Mouse (Mus musculus) macrophage (primary cell): ENCODE measurements around the gene Tmem184a. TPM values are rescaled to one million over a fixed set of nuclear protein-coding genes. Genes with fewer than 3 reads are reported as not detected.

Experiments used
- H3K27ac ChIP-seq: fragments of 350-480 bp; formaldehyde crosslinking; 2 replicates; pipeline ENCODE4 v1.9.0; 2021
- H3K36me3 ChIP-seq: fragments of 350-480 bp; formaldehyde crosslinking; 2 replicates; pipeline ENCODE4 v1.9.0; 2021; ENCODE audit errors: inconsistent target
- H3K4me3 ChIP-seq: fragments of 350-480 bp; formaldehyde crosslinking; 2 replicates; pipeline ENCODE4 v1.9.0; 2021; ENCODE audit errors: inconsistent target
- H3K79me2 ChIP-seq: fragments of 350-480 bp; formaldehyde crosslinking; 2 replicates; pipeline ENCODE4 v1.9.0; 2021; ENCODE audit errors: inconsistent target
- WGBS: methylation state at CpG from one replicate; pipeline ENCODE4 v1.1.7; 2026; ENCODE audit warnings: inconsistent platforms; ENCODE audit not compliant: missing documents; 5-methylcytosine and 5-hydroxymethylcytosine counted together
- polyA plus RNA-seq: library from polyadenylated mRNA; stranded (reverse); fragments of 250-400 nt; gene quantifications from 3 replicates; pipeline ENCODE4 v1.2.4, GENCODE M21; 2018; ENCODE audit warnings: inconsistent platforms
- total RNA-seq, 78 experiments: library from RNA; depleted of rRNA; stranded (reverse); fragments of 250-400 nt; gene quantifications; 1 replicate in 9 of 78; 2 replicates in 24 of 78; 3 replicates in 43 of 78; 4 replicates in 2 of 78; pipeline ENCODE4 v1.2.4; 2018; ENCODE audit warnings: inconsistent platforms in 56 of 78

Tmem184a gene
- total RNA-seq (2018; cell fraction: chromatin; rRNA removed): under 1 TPM in 1 of 26 experiments, not detected in 25; 0.21 TPM
- not detected for total RNA-seq (2018; cell fraction: cytosol; rRNA removed)
- not detected for total RNA-seq (2018; cell fraction: nucleus; rRNA removed)
- polyA plus RNA-seq: not detected in 3 replicates

DNA sequence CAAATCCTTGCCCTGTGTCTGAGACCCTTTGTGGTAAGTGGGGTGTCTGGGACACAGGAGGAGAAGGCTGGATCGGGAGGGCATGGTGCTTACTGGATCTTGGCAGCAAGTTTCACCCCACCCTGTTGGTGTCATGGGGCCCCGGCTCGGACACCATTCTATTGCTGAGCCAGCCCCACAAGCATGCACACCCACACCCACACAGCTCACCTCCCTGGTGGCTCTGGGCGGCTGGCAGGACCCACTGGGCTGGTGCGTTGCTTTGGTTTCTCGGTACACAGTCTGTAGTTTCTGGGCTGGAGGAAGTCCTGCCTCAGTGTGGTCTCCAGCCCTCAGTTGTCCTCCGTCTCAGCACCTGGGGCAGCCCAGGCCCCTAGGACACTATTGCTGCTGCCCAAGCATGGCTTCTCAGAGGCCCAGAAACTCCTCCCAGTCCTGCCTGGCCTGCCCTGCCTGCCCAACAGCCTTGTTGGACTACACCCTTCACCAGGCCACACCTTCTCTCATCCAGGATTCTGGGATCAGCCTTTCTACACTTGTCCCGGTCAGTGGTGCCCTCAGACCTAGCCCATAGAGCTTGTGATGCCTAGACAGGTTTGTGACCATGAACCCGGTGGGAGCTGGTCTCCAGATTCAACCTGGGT, at the start of gene Tmem184a:
Gene Tmem184a, minus strand, starts transcription at position 380 of the 644 bp plus-strand sequence.
- 91% methylated on average over 9 of the region's 9 CpGs for whole genome bisulfite sequencing
- H3K27ac ChIP-seq: no peak within 1 kb of the TSS
- no peaks in the 10 kb centered on the region for H3K79me2 ChIP-seq
- H3K36me3 ChIP-seq: peaks cover 28% of the 10 kb centered on the region
- H3K4me3 ChIP-seq: no peak within 1 kb of the TSS

DNA sequence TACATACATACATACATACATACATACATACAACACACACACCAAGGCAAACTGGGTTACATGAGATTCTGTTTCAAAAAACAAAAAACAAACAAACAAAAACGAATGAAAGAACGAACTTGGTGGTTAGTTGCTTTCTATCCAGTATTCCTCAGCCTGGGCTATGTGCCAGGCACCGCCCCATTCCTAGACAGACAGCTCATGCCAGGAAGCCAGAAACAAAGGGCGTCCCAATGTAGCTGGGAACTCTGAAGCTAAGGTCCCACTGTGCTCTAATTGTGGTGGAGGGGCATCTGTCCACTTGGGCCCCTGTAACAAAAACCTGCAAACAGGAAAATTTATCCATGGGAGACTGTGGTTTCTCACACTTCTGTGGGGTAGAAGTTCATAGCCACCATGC, 43.0 kb upstream of the Tmem184a start:
- no peak overlapping the region for H3K27ac ChIP-seq
- H3K79me2 ChIP-seq: no peaks in the 10 kb centered on the region
- WGBS: 41% methylated on average over 4 of the region's 4 CpGs
- no peak overlapping the region for H3K4me3 ChIP-seq
- H3K36me3 ChIP-seq: no peaks in the 10 kb centered on the region

DNA sequence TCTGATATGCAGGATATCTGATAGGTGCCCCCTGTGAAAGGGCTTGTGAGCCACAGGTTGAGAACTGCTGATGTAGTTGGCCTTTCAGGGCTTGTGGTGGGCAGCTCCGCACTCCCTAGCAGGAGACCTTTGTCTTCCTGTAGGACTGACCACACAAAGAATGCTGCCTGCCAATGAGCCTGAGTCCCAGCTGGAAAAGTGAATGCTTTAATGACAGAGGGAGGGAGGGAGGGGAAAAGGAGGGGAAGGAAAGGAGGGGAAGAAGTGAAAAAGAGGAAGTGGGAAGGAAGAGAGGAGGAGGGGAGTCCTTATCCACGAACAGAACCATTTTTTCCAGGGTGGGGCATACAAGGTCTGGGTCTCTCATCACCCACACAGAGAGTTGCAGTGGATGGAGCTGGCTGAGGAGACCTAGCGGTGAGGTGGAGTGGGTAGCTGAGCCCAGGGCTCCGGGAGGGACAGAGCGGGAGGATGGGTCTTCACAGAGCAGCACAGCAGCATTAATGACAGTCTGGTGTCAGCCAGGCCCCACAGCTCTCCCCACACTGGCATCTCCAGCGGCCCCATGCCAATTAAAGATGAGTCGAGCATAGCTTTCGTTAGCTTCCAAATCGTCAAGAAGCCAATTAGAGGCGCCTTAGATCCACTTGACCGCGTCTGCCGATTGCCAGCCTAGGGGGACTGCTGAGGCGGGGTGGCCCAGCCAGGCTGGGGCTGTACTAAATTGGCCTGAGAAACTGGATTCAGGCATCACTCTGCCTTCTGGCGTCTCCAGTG, 40.8 kb upstream of the Tmem184a start:
- H3K27ac ChIP-seq: no peak overlapping the region
- H3K79me2 ChIP-seq: no peaks in the 10 kb centered on the region
- H3K36me3 ChIP-seq: no peaks in the 10 kb centered on the region
- 69% methylated on average over 15 of the region's 15 CpGs for WGBS
- no peak overlapping the region for H3K4me3 ChIP-seq

DNA sequence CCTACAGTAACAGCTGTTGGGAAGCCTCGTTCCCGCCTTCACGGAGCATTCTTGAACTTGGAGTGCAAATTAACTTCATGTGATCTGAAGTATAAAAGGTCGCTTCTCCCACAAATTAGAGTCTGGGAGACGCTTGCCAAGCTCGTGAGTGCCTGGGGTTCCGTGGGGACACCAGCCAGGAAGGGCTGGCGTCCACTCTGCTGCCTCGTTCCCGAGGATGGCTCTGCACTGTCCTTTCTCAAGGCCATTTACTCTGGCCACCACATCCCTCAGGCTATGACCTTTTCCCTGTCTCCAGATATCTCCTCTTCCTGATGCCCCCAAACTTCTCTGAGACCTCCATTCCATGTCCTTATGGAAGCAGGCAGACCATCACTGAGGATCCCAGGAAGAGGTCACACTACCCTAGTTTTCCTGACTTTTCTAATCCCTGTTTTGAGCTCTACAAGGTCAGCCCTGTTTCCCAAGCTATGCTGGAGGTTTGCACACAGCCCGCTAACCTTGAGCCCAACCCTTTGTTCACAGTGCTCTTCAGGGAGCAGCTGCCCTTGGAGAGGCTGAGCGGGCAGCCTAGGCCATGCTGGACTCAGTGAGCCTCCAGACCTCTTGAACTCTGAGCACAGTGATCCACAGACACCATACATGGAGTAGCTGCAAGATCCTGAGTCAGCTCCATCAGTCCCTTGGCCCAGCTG, 30.1 kb upstream of the Tmem184a start:
- no peak overlapping the region for H3K27ac ChIP-seq
- 94% methylated on average over 9 of the region's 12 CpGs for WGBS
- H3K36me3 ChIP-seq: no peaks in the 10 kb centered on the region
- no peaks in the 10 kb centered on the region for H3K79me2 ChIP-seq
- no peak overlapping the region for H3K4me3 ChIP-seq

DNA sequence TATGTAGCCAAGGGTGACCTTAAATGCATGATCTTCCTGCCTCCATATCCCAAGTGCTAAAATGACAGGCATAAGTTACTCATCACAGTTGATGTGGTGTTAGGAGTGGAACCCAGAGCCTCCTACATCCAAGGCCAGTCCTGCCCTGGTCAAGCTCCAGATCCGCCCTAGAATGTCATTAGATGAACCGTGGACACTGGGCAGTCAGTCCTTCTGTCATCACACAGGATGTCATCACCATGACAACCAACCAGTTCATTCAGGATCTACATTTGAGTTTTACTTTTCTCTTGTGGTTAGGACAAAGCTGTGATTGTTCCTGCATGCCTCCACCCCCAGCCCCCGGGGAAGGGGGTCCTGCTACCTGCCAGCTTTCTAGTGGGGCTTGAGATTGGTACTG, 19.4 kb upstream of the Tmem184a start:
- 40% methylated on average over 3 of the region's 3 CpGs for WGBS
- Histone ChIP-seq H3K79me2 (no peaks in the 10 kb centered on the region), H3K4me3 (no peak overlapping the region), H3K36me3 (no peaks in the 10 kb centered on the region), H3K27ac (no peak overlapping the region)

DNA sequence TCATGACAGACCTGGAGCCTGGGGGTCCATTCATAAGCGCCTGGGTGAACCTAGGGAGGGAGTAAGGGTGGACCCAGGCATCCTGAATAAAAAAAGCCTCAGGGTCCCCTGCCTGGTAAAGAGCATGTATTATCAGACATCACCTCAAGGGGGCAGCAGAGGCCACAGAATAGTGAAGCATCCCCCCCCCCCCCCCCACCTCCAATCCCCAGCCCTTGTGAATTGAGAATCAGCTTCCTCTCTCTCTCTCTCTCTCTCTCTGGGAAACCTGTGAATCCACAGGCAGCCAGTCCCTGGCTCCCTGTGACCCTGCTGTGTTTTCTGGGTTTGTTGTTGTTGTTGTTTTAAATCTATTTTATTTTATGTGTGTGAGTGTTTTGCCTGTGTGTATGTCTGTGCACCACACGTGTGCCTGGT, 18.8 kb upstream of the Tmem184a start:
- H3K36me3 ChIP-seq: no peaks in the 10 kb centered on the region
- H3K79me2 ChIP-seq: no peaks in the 10 kb centered on the region
- no peak overlapping the region for H3K27ac ChIP-seq
- H3K4me3 ChIP-seq: no peak overlapping the region
- WGBS: 25% methylated on average over 2 of the region's 2 CpGs

DNA sequence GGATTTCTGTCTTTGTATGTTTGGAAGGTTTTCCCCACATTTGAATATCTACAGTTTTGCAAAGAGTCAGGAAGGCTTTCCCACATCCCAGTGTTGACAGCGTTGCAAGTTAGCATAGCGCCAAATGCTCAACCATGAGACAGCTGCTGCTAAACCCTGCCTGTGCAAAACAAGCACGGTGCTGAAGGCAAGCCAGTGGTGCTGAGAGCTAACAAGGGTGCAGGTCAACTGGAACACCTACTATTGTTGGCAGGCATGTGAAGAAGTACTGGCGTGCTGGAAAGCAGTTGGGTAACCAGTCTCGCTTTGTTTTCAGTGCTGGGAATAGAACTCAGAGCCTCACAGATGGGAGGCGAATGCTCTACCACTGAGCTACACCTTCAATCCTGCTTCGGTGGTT, 16.0 kb upstream of the Tmem184a start:
- Histone ChIP-seq H3K4me3 (no peak overlapping the region), H3K79me2 (no peaks in the 10 kb centered on the region), H3K27ac (no peak overlapping the region), H3K36me3 (no peaks in the 10 kb centered on the region)
- WGBS: 88% methylated on average over 7 of the region's 7 CpGs

DNA sequence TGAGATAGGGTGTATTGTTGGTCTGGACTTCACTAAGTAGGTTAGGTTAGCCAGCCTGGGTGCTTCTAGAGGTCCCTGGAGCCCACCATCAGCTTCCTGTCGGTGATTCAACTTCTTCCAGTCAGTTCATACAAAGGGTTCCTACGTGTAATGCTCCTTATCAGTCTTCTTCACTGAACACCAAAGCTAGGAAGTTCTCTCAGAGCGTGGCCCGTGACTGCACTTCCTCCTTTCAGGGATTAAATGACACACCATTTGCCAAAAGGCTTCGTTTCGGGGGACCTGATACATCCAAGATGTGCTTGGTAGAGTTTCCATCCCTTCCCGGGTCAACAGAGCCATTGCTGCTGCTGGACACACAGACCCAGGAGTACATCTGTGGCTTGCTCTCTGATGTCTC, 12.4 kb upstream of the Tmem184a start:
- Histone ChIP-seq H3K4me3 (no peak overlapping the region), H3K36me3 (no peaks in the 10 kb centered on the region), H3K27ac (no peak overlapping the region), H3K79me2 (no peaks in the 10 kb centered on the region)
- 27% methylated on average over 7 of the region's 7 CpGs for WGBS

DNA sequence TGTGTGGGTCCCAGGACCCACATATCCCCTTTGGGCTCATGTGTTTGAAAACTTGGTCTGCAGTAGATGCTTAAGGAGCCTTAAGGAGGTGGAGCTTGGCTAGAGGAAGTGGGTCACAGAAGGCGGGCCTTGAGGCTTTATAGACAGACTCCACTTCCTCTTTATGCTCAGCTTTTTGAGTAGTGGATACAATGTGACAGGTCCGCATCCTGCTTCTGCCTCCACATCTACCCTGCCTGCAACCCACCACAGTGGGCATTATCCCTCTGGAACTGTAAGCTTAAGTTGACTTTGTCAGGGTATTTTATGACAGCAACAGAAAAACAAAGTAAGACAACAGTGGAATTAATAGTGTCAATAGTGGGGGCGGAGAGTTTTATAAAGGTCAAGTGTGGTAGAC, 11.0 kb upstream of the Tmem184a start:
- peaks cover 9% of the 10 kb centered on the region for H3K79me2 ChIP-seq
- no peak overlapping the region for H3K27ac ChIP-seq
- WGBS: 33% methylated on average over 3 of the region's 3 CpGs
- H3K4me3 ChIP-seq: peak overlapping the region; percentile 3; the same call in 1 of the 2 replicates
- H3K36me3 ChIP-seq: no peaks in the 10 kb centered on the region

DNA sequence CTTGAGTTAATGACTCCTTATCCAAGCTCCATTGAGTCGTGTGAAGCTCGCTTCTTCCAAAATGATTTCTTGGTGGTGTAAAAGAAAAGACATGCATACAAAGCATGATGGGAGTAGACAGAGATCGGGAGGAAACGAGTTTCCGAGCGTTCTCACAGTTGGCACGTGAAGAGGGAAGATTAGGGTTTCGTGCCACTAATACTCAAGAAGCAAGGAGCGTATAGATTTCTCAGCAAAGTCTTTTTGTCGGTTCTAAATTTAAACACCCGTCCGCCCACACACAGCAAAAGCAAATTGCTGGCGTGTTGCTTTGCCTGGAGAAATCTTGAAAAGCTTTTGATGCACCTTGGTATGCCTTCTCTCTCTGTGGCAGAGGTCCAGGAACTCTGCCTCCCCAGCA, 9.7 kb upstream of the Tmem184a start:
- Histone ChIP-seq H3K79me2 (peaks cover 15% of the 10 kb centered on the region), H3K27ac (no peak overlapping the region)

DNA sequence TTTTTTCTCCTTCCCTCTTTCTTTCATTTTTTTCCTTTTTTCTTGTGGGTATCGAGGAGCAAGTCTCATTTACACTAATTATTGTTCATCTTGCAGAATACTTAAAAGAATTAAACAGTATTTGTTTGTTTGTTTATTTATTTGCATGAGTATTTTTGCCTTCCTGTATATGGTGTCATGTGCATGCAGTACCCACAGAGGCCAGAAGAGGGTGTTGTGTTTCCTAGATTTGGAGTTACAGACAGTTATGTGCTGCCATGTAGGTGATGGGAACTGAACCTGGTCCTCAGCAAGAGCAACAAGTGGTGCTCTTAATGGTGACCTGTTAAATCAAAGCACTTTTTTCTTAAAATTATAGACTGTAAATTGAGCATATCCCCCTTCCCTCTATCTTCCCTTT, 7.9 kb upstream of the Tmem184a start:
- no peak overlapping the region for H3K27ac ChIP-seq
- peaks cover 15% of the 10 kb centered on the region for H3K79me2 ChIP-seq
- H3K36me3 ChIP-seq: peaks cover 18% of the 10 kb centered on the region
- no peak overlapping the region for H3K4me3 ChIP-seq
- WGBS: 100% methylated on average over 1 of the region's 1 CpGs

More for the DNA sequence above, 9.7 kb upstream of the Tmem184a start:
- 83% methylated on average over 13 of the region's 13 CpGs for WGBS
- Histone ChIP-seq H3K4me3 (no peak overlapping the region), H3K36me3 (0 out of 2 replicates have a peak, but pooled peaks cover 3% of the 10 kb centered on the region)

DNA sequence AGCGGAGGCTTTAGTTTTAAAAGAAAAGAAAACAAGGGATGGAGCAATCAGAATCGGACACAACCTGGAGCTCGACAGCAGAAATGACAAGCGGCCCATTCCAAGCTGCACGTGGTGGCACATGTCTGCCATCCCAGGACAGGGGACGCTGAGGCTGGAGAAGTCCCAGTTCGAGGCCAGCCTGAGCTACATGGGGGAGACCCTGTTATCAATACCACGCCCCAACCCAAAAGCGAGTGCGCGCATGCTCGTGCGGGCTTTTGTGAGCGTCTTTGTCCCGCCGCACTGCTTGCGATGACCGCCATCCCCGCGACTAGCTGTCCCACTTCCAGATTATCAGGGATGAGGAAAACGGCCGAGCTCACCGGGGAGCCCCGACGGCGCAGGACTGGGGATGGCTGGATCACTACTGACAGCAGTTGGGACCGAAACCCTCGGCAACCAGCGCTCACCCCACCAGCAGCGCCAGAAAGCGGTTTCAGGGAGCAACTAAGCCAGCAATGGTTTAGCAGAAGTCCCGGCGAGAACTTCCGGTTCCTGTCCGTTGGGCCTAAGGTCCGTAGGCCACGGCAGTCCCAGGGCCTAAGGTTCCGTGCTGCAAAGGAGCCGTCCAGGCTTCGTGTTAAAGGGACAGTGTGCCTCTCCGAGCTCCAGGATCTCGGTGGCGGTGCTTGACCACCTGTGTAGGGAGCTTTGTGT, 6.8 kb upstream of the Tmem184a start, which contains the start of the genes Gm26938 and Psmg3:
Gene Gm26938, minus strand, starts transcription at position 51 of the 699 bp plus-strand sequence.
Gene Psmg3, minus strand, starts transcription at position 529 of the 699 bp plus-strand sequence.
- WGBS: 2% methylated on average over 43 of the region's 43 CpGs
- peaks cover 28% of the 10 kb centered on the region for H3K36me3 ChIP-seq
- H3K27ac ChIP-seq: peak within 1 kb of the TSS; percentile 47
- H3K4me3 ChIP-seq: peak within 1 kb of the TSS; percentile 98
- peaks cover 15% of the 10 kb centered on the region for H3K79me2 ChIP-seq

DNA sequence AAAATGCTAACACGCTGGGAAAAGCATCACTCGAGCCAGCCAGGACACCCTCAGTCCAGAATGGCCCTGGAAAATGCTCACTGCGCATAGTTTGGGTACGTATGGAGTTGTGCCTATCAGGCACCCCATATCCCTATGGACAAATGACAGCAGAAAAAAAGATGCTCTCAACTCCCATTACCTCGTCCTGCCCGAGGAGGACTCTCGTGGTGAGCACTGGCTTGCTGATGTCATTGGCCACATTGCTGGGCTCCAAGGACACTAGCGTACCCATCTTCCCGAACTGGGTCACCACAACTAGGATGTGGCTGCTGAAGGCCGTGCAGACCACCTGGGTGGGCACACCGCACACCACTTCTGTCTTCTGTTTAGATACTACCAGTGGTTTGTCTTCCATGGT, 6.2 kb upstream of the Tmem184a start:
- Histone ChIP-seq H3K4me3 (peak overlapping the region; percentile 98), H3K79me2 (peaks cover 15% of the 10 kb centered on the region), H3K36me3 (peaks cover 28% of the 10 kb centered on the region), H3K27ac (peak overlapping the region; percentile 47)
- WGBS: 39% methylated on average over 11 of the region's 11 CpGs

DNA sequence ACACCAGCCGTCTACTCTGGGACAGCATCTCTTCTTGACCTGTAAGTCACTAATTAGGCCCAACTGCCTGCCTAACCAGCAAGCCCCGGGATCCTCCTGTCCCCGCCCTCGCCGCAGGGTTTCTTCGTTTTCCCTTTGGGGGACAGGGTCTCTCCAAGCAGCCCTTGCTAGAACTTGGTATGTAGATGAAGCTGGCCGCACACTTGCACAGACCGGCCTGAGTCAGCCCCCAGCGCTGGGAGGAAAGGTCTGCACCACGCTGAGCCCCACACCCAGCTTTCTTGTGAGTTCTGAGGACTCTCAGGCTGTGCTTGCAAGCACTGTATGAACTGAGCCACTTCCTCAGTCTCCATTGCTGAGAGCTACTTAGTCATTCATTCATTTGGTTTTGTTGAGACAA, 4.8 kb upstream of the Tmem184a start:
- no peak overlapping the region for H3K27ac ChIP-seq
- H3K36me3 ChIP-seq: peaks cover 28% of the 10 kb centered on the region
- H3K4me3 ChIP-seq: no peak overlapping the region
- WGBS: 95% methylated on average over 10 of the region's 10 CpGs
- peaks cover 15% of the 10 kb centered on the region for H3K79me2 ChIP-seq
